Mouse (Mus musculus): ENCODE data around the gene Zfp808. TPM values are rescaled to one million over a fixed set of nuclear protein-coding genes. Genes with fewer than 3 reads are reported as not detected.

The Zfp808 gene
- polyA plus RNA-seq, 1 experiment from 2014 or later, result 3.9 TPM

GRCm38 (mm10) chr13:62263392-62263791, 133.7 kb downstream of the Zfp808 start:
- Histone ChIP-seq H3K9me3 (ENCODE audit: control insufficient read depth, low read length) (peaks cover 23% of the 10 kb centered on the region; the same call in 1 of the 2 replicates), H3K4me3 (replicated peaks; ENCODE audit: low read length) (no peak overlapping the region), H3K27me3 (replicated peaks; ENCODE audit: control insufficient read depth, insufficient read depth, low read length) (no peaks in the 10 kb centered on the region), H3K4me2 (ENCODE audit: low read length) (no peak overlapping the region), H3K4me1 (replicated peaks; ENCODE audit: control insufficient read depth, insufficient read depth, low read length) (no peaks in the 10 kb centered on the region), H3K27ac (ENCODE audit: low read length) (no peak overlapping the region), H3K9ac (replicated peaks; ENCODE audit: low read depth, low read length) (no peak overlapping the region), H3K36me3 (ENCODE audit: control insufficient read depth, insufficient read depth) (no peaks in the 10 kb centered on the region)
- 81% methylated on average over 4 of the region's 4 CpGs for WGBS
- ATAC-seq, result no peak
